Mouse (Mus musculus): ENCODE results near the gene Mad1l1.

The Mad1l1 gene

DNA sequence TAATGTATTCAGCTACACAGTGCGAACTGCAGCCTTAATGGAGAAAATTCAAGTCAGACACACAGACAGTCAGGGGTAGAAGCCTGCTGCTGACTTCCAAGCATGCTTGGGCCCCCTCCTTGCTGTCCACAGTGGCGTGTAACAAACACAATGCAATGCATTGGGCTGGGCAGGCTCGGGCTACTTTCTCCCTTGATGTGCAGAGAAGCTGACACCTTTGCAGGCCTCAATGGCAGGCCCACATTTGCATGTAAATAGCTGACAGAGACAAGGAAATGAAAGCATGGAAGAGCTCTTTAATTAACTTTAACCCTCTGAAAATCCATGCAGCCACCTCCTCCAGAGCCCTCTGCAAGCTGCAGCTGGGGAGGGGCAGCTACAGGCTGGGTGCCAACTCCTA, 147.3 kb downstream of the Mad1l1 start:
- DNase-seq: no peak

DNA sequence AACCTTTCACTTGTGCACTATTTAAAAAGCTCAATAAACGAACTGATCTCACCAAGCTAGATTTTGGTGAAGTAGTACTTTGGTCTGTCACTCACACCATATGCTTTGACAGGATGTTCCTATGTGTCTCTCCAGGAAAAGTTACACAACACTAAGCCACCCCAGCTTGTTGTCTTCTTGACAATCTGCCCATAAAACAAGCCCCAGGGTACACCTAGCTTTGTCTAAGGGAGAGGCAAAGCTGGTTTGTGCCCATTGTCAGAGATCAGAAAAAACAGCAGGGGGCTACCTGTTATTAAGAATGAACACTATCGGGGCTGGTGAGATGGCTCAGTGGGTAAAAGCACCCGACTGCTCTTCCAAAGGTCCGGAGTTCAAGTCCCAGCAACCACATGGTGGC, 148.2 kb downstream of the Mad1l1 start:
- DNase-seq: no peak

DNA sequence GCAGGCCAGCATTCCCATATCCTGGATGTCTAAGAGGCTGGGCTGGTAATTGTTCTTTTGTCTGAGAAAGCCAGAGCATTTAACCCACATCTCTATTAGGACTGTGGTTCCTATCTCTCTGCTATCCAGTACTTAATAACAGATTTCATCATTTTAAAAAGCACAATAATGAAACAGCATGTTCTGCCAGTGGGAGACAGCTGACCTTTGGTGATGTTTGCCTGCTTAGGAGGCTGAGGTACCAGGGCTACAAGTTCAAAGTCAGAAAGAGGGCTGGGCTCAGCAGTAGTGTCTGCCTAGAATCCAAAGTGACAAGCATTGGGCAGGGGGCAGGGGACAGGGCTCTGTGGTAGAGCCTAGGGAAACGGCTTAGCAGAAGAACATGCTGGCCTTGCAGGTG, 149.6 kb downstream of the Mad1l1 start:
- no peak for DNase-seq

DNA sequence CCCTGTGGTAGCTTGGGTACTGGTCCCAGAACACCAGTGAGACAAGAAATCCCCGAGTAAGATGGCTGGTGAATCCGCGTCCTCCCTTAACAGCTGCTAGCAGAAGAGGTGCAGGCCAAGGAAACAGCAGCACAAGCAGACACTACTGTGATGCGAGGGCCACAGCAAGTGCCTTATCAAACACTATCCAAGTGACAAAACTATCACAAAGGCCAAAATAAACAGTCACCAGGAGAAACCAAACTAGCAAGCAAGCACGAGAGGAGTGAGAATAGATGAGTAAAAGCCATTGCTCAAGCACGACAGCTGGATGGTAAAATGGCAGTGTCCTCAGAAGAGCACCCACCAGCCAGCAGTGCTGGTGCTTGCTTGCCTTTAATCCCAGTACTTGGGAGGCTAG, 153.8 kb downstream of the Mad1l1 start:
- no peak for DNase-seq

DNA sequence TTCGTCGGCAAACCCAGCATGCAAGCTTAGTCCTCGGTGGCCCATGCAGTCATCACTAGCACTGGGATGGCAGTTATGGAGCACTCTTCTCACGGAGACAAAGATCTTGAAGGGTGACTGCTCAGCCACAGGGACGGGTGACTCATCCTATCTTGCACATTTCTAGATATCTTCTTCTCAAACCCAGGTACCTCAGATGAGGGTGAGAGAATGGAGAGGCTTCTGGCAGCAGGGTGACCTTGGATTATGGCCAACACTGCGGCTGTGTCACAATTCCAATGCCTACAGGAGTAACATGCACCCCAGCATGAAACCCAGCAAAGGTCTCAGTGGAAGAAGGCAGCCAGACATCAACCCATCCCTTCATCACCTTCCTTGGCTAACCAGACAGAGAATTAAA, 154.3 kb downstream of the Mad1l1 start:
- DNase-seq: peak; percentile 14

DNA sequence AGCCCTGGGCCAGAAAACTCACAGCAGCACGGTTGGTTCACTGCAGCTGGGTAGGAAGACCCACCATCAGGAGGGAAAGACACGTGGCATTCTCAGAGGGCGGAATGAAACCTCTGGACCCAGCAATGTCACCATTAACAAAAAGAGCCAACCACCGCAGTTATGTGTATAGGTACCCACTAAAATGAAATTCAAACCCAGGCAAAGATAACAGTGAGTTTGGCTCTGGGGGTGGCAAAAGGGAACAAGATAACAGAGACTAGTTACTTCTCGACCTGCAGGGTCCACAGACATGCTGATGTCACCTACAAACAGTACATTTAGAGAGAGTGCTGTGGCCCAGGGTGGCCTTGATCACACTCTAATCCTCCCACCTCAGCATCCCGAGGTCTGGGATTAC, 157.4 kb downstream of the Mad1l1 start:
- DNase-seq: no peak

DNA sequence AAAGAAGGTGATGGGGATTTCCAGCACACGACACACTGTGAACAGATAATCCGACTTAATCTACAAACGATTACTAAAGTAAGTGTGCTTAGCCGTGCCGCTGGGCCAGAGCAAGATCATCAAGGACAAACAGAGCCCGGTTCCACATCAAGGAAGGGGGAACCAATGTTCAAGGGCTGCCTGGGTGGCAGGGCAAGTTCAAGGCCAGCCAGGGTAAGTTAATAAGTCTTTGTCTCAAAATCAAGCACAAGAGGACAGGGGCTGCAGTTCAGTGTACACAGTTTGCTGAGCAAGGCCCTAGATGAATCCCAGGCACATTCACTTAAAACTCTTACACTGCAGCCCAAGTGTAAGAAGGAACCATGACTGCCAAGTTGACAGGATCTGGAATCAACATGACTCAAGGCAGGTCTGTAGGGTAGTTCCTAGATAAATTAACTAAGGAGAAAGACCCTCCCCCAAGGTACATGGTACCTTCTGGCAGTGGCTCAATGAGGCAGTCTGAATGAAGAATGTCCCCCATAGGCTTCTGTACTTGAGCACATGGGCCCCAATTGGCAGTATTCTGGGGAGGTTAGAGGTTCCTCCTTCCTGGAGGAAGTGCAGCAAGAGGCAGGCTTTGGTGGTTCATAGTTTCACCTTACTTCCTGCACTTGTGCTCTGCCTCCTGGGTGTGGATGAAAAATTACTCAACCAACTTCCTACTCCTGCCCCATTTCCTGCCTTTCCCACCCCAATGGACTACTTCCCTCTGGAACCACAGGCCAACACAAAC, 159.1 kb downstream of the Mad1l1 start:
- no peak for DNase-seq

DNA sequence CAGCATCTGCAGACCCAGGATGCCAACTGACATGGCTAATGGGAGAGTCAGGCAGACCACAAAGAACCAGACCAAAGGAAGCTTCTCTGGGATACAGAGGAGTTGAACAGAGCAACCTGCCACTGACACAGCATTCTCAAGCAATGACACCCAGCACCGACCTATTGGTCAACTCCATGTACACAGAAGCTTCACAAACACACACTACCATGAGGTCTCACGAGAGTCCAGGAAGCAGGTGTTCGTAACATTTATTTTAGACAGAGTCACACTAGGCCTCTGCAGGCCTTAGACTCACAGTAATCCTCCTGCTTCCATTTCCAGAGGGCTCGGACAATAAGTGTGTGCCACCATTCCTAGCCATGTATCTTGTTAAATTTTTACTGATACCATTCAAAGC, 162.3 kb downstream of the Mad1l1 start:
- no peak for DNase-seq

DNA sequence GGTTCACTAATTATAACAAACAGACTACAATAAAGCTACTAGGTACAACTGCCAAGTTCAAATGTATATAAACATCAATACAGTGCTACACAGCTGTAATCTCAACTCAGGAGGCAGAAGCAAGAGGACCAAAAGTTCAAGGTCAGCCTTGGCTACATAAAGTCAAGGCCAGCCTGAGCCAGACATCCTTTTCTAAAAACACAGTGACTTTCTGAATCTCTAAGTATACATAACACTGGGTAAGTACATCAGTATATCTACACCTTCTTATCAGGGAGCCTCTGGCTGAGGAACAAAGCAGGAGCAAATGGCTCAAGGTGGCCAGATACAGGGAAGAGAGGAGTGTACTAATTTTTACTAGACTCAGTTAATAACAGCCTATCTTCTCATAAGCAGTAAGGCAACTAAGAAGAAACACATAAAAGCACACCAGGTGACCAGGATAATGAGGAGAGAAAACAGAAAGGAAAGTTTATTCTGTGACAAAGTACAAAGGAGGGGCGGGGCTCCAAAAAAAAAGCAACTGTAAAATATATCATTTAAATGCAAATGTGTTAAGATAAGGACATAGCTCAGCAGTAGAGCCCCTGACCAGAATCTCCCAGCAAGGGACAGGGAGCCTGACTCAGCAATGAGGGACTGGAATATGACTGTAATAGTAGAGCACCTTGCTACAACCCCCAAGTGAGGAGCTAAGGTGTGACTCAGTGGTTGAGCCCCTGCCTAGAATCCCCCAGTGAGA, 163.3 kb downstream of the Mad1l1 start:
- no peak for DNase-seq

DNA sequence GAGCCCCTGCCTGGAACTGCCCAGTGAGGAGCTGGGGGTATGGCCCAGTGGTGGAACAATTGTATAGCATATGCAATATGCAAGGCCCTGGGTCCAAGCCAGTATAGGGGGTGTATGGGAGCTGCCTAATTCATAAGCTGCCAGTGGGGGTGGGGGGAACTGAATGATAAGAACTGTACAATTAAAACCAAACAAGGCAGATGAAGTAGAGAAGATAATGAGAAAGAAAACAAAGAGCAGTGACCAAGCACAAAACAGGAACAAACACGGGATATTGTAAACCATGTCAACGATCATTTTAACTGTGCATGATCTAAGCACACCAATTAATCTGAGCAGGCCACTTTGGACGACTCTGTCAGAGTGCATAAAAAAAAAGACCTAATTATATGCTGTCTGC, 167.2 kb downstream of the Mad1l1 start:
- no peak for DNase-seq

DNA sequence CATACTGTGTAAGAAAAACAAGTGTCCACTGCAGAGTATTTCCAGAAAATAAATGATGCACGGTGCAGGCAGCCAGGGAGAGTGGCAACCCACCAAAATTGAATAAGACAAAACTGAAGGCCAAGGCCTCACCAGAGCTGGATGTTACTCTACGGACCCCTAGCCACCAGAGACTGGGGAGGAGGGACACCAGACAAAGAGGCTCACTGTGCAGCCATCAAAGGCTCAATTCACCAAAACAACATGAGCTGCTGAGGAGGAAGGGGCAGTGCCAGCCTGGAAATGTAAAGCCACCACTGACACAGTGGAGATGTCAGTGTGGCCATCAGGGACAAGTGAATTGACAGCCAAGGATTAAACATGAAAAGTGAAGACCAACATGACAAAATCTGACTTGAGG, 169.5 kb downstream of the Mad1l1 start:
- DNase-seq: peak; percentile 23

DNA sequence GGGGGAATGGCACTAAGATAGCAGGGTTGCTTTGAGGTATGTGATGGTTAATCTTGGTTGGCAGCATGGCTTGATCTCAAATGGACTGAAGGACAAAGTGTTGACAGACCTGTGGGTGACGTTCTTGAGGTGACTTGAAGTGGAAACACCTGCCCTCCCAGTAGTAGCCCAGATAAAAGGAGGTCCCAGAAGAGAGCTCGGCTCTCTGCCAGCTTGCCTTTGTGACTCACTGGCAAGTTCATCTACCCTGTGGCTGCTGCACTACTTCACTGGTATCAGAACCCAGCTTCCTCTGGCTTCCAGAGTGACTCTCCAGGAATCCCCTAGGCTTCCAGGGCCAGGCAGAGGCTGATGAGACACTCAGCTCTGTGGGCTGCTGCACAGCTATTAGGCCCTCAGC, 170.2 kb downstream of the Mad1l1 start:
- no peak for DNase-seq

DNA sequence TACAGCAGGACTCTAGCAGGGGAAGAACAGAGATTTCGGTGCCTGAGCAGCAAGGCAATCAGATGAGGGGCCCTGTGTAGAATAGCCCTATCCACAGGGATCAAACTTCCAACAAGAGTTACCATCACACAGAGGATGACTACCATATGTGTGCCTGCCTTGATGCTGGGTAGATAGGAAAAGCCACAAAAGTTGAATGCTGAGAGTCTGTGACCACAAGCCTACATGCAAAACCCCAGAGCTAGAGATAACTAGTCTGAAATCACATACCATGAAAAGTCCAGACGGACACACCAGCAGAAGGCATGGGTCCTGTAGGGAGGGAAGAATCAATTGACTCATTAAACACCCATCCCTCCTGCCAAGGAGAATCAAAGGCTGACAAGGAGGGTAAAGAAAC, 170.7 kb downstream of the Mad1l1 start:
- no peak for DNase-seq

DNA sequence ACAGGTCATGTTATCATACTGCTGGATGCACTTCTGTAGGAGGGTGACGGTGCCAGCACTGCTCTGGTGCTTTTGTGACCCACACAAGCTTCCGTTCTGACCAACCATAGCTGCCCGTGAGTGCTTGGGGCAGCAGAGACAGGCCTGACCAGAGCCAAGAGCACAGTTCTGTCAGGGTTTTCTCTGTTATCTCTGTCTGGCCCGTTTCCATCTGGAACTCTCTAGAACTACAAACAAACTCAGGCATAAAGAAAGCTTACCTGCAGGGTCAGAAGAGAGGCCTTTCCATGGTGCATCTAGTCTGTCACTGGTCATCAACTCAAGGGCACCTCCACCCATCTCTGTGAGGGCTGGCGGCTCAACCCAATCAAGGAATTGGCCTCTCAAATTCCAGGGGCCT, 171.2 kb downstream of the Mad1l1 start:
- no peak for DNase-seq

DNA sequence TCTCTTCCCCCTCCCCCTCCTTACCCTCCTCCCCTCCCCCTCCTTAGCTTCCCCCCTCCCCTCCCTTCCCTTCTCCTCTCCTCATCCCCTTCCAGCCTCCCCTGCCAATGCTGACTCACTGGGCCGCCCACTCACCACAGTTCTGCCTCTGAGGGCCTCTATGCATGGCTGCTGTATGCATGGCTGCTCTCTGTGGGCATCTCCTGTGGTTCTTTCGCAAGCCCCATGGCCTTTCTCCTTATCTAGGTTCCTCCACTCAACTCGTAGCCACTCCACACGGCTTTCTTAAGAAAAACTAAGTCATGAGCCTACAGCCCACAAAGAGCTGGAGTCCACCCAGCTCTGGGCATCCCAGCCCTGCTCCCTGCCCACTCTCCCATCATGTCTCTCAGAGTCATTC, 172.1 kb downstream of the Mad1l1 start:
- no peak for DNase-seq

DNA sequence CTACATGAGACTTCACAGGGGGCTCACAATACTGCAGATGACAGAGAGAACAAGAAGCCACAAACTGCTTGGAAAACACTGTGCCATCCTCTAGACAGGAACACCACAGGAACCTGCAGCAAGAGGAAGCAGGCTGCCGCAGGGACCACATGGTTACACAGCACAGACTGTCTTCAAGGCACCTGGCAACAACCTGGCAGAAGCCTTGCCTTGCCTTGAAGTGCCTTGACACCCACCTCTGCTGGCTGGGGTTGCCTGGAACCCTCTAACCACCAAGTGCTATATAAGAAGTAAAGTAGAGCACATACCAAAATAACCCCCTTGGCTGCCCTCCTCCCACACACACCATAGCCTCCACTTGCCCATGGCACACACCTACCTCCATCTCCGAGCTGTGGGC, 177.8 kb downstream of the Mad1l1 start:
- DNase-seq: no peak

DNA sequence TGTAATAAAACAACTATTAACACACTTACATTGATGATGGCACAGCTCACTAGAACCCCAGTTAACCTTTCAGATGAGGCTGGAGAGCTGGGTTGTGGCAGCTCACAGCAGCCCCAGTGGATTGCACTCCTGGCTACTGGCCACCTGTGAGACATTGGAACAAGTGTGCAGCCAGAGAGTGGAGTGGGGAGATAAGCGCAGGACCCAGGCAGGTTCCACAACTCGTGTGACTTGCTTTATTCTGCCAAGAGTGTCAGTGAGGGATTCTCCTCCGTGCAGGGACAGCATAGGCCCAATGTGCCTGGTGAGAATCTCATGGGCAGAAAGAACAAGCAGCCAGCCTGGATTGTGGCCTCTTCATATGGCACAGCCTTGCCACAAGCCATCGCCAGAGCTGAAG, 180.0 kb downstream of the Mad1l1 start:
- DNase-seq: no peak

DNA sequence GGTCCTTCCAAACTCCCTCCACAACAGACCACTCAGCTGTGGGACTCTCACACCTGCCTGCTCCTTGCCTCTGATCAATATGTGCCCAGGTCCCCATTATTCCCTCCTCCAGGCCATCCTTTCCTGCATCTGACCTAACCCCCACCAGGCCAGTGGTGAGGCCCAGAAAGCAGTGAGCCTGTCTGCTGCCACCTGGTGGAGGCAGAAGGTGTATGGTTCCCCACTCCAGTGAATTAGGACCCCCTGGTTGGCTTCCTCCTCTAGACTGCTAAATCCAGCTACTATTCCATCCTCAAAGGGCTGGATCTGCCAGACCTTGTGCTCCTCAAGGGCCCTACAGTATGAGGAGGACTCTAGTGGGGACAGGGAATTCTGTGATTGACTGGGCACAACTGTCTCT, 181.1 kb downstream of the Mad1l1 start:
- DNase-seq: no peak

DNA sequence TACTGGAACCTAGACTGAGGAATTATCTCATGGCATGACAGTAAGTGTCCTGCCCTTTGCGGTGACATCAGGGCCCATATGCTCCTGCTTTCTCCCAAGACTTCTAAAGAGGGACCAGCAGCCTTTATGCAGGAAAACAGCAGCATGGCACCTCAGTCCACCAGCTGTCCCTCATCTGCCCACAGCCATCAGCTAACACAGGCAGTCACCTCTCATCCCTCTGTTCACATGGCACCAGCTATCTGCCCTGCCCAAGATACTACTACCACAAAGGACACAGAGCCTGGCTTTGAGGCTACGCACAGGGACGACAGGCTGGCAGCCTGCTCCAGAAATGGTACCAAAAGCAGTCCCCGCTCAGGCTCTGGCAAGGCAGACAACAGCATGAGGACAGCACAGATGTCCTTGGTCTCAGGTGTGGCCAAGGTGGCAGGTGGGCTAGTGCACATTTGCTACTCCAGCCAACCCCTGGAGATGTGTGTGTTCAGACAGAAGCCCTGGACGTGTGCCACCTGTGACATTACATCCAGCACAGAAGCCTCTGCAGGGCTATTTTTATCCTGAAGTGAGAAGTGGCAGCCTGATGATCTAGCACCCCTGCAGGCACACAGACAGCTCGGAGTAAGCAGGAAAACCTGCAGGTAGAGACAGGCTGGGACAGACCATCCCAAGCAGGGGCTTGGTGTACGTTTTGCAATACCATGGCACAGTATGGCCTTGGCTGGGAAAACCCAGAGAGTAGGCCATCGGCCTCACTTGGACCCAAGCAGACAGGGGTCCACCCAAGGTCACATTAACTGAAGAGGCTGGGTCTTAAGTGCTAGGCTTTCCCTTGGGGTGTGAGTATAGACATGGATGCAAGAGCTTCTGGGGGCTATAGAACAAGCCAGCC, 185.4 kb downstream of the Mad1l1 start:
- peak; percentile 71 for DNase-seq

DNA sequence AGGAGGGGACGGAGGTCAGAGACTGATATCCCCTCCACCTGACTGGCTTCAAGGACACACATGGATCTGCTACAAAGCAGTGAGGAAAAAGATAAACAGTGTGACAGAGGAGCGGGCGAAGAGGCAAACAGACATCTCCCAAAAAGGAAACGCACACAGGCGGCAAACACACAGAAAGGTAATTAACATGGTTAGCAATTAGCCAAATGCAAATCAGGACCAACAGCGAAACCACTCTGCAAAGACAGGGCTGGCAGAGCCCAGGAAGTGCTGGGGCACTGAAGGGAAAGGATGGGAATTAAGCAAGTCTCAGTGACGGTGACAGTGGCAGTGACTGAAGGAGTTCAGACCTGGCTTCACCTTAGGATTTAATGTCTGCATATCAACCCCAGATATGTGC, 187.3 kb downstream of the Mad1l1 start:
- DNase-seq: no peak

DNA sequence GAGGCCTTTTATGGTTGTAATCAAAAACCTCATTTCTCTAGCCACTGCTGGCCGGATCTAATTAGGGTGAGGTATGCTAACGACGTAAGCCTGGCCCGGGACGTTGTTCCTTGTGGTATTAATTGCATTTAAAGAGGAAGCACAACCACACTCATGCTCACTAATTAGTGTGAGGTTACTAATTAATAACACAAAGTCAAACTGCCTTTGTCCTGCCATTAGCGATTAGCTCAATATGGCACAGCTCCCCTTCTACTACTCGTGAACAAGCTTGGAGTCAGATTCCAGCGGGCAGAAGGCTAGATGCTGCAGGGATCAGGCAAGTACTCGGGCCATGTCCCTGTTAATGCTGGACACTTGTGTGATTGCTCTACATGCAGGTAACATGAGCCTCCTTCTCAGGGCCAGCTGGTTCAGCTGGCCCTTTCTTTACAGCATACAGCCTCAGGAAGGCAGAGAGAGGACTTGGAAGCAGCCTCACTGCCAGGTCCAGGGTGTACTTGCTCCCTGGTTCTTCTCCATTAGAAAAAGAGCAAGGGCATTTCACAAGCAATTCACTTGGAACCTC, 192.9 kb downstream of the Mad1l1 start:
- no peak for DNase-seq

DNA sequence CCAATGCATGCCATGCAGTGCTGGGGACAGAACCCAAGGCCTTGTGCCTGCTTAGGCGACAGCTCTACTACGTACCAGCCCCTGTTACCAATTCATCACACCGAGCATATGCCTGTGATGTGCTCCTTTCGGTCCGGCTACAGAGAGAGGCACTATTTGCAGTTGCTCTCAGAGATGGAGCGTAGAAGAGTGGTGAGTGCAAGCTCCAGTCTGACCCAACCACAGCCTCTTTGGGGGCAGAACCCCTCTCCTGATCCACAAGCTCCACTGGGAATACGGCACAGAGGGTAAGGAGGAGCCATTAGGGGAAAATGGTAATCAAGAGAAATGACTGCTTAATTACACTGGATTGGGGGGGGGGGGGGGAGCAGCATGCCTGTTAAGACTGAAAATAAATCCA, 193.4 kb downstream of the Mad1l1 start:
- no peak for DNase-seq

DNA sequence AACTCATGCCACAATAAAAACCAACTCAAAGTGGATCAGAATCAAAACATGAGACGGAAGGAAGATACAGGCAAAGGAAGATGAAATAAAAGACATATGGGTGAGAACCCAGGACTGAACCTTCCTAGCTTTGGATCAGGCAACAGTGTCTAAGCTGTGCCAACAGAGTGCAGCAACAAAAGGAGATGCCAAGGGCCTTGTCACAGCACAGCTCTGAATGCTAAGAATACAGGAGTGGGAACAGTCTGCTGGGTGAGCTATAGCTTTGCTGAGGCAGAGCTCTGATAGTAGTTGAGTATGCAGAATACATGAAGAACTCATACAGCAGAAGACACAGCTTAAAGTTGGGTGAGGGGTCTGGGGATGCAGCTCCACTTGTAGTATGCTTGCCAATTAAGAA, 196.7 kb downstream of the Mad1l1 start:
- no peak for DNase-seq
